Mouse (Mus musculus) cerebellum, adult 18-20 months (tissue): ENCODE results near the gene Btnl4.
"Not testable (repeated sequence)": the region's sequence is repeated elsewhere in the genome, so short reads cannot be mapped to it uniquely, and the experiment has no call there.

Experiments used
- DNase-seq, 2 experiments: peaks; one replicate each; pipeline ENCODE4 v3.0.0; 2021

Gene Btnl4

GRCm38 (mm10) chr17:34477238-34478013, at the start of gene Btnl4:
TSS of gene Btnl4 (minus strand) at chr17:34477318.
- DNase-seq = not testable (repeated sequence)

- no peak for DNase-seq
Observed at GRCm38 (mm10) chr17:34519001-34519400, 41.9 kb upstream of the Btnl4 start.

GRCm38 (mm10) chr17:34518571-34518970, 41.5 kb upstream of the Btnl4 start:
- not testable (repeated sequence) for DNase-seq

GRCm38 (mm10) chr17:34517795-34518194, 40.7 kb upstream of the Btnl4 start:
- DNase-seq = no peak

- no peak for DNase-seq
Observed at GRCm38 (mm10) chr17:34517252-34517651, 40.1 kb upstream of the Btnl4 start, which contains the start of gene Btnl6. TSS of gene Btnl6 (minus strand) at chr17:34517352.

GRCm38 (mm10) chr17:34516514-34516913, 39.4 kb upstream of the Btnl4 start:
- DNase-seq = no peak

GRCm38 (mm10) chr17:34511723-34512122, 34.6 kb upstream of the Btnl4 start:
- DNase-seq = not testable (repeated sequence)

GRCm38 (mm10) chr17:34507591-34507990, 30.5 kb upstream of the Btnl4 start:
- DNase-seq = no peak

- DNase-seq = not testable (repeated sequence)
Observed at GRCm38 (mm10) chr17:34497726-34498125, 20.6 kb upstream of the Btnl4 start.

- DNase-seq = not testable (repeated sequence)
Observed at GRCm38 (mm10) chr17:34497319-34497718, 20.2 kb upstream of the Btnl4 start.

- DNase-seq = no peak
Observed at GRCm38 (mm10) chr17:34496539-34496938, 19.4 kb upstream of the Btnl4 start.

- DNase-seq = not testable (repeated sequence)
Observed at GRCm38 (mm10) chr17:34495156-34495555, 18.0 kb upstream of the Btnl4 start.

- no peak for DNase-seq
Observed at GRCm38 (mm10) chr17:34492796-34493195, 15.7 kb upstream of the Btnl4 start.

GRCm38 (mm10) chr17:34476427-34476826, 691 bp downstream of the Btnl4 start:
- no peak for DNase-seq

- no peak for DNase-seq
Observed at GRCm38 (mm10) chr17:34475060-34475459, 2.1 kb downstream of the Btnl4 start.

GRCm38 (mm10) chr17:34470491-34470890, 6.6 kb downstream of the Btnl4 start:
- no peak for DNase-seq

- DNase-seq = not testable (repeated sequence)
Observed at GRCm38 (mm10) chr17:34465906-34466305, 11.2 kb downstream of the Btnl4 start.

- DNase-seq = no peak
Observed at GRCm38 (mm10) chr17:34459255-34459654, 17.9 kb downstream of the Btnl4 start.

- DNase-seq = no peak
Observed at GRCm38 (mm10) chr17:34457668-34458067, 19.4 kb downstream of the Btnl4 start.

GRCm38 (mm10) chr17:34448473-34449041, 28.6 kb downstream of the Btnl4 start:
- no peak for DNase-seq

- no peak for DNase-seq
Observed at GRCm38 (mm10) chr17:34441990-34442389, 35.1 kb downstream of the Btnl4 start.

- DNase-seq = no peak
Observed at GRCm38 (mm10) chr17:34439795-34440194, 37.3 kb downstream of the Btnl4 start.

- DNase-seq = no peak
Observed at GRCm38 (mm10) chr17:34438588-34438987, 38.5 kb downstream of the Btnl4 start.

- no peak for DNase-seq
Observed at GRCm38 (mm10) chr17:34437606-34438005, 39.5 kb downstream of the Btnl4 start.
